Mouse (Mus musculus) MN1 (cell line): ENCODE results near the gene Dlg2.
A peak's percentile ranks its signal among the peaks of the same experiment; 100 is the strongest.

Experiments
- DNase-seq: peaks from one replicate; pipeline ENCODE4 v3.0.0-alpha.2; 2016; ENCODE audit warnings: low spot score

The Dlg2 gene

GRCm38 (mm10) chr7:92277629-92278028 is 1801.2 kb downstream of the Dlg2 start:
- DNase-seq: no peak

- no peak for DNase-seq
These were observed 1804.5 kb downstream of the Dlg2 start for GRCm38 (mm10) chr7:92280925-92281324.

GRCm38 (mm10) chr7:92287058-92287457 is 1810.6 kb downstream of the Dlg2 start:
- no peak for DNase-seq

GRCm38 (mm10) chr7:92288814-92289213 is 1812.3 kb downstream of the Dlg2 start:
- DNase-seq: no peak

- DNase-seq: no peak
These were observed 1816.5 kb downstream of the Dlg2 start for GRCm38 (mm10) chr7:92292918-92293518.

DNA sequence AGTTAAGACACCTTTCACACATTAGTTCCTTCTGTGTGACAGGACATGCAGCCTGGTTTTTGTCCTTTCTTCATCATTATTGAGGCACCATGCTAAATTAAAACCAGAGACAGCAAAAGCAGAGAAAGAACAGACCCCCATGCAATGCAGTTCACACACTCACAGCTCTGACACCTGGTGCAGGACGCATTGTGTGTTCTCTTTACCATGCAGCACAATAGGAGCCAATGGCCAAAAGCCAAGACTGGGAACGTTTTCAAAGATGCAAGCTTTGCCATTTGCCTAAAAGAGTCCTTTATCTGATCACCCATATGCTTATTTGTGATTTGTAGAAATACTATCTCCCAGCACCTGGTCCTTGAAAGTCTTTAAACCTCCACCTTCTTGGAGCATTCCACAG is 1824.6 kb downstream of the Dlg2 start:
- DNase-seq: peak; percentile 78

GRCm38 (mm10) chr7:92307634-92308033 is 1831.2 kb downstream of the Dlg2 start:
- DNase-seq: no peak

- no peak for DNase-seq
These were observed 1831.7 kb downstream of the Dlg2 start for GRCm38 (mm10) chr7:92308168-92308567.

DNA sequence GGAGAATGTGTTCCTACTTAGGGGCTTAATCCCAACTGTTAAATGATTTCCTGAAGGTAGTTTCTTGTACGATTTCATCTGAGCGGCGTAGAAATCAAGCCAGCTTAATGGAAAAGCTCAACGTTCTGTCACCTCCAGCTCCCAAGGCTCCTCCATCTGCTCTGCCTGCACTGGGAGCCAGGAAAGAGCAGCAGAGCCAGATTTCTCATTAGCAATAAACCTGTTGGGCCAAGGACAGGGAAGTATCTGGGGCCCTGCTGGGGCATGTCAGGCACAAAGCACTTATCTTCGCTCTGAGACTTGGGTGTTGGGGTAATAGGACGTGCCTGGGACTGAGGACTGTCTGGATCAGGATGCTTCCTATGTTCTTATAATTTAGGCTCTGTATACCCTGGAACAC is 1839.9 kb downstream of the Dlg2 start:
- no peak for DNase-seq

GRCm38 (mm10) chr7:92319469-92319868 is 1843.0 kb downstream of the Dlg2 start:
- no peak for DNase-seq

- no peak for DNase-seq
These were observed 1843.7 kb downstream of the Dlg2 start for GRCm38 (mm10) chr7:92320181-92320580.

GRCm38 (mm10) chr7:92321786-92322185 is 1845.3 kb downstream of the Dlg2 start:
- no peak for DNase-seq

GRCm38 (mm10) chr7:92322342-92323069 is 1846.0 kb downstream of the Dlg2 start:
- peak; percentile 31 for DNase-seq

GRCm38 (mm10) chr7:92323710-92324109 is 1847.2 kb downstream of the Dlg2 start:
- DNase-seq: peak; percentile 53

DNA sequence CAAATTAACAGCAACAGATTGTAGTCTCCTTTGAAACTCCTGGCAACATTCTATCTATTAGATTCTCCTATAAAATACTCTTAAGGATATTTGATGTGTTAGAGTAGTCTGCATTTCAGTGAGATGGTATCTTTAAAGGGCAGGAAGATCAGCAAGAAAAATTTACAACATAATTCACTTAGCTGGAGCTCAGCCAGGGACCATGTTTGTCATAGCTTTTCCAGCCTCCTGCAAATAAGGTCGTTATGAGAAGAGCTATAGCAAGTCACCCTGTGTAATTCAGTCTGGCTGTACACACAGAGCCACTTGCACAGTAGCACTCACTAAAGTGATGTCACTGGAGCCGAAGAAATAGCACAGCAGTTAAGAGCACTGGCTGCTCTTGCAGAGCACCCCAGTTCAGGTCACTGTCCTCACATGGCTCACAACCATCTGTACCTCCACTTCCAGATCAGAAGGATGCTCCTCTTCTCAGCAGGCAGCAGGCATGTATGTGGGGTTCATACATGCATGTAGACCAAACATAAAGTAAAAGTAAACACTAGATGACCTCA is 1850.9 kb downstream of the Dlg2 start:
- peak; percentile 72 for DNase-seq

DNA sequence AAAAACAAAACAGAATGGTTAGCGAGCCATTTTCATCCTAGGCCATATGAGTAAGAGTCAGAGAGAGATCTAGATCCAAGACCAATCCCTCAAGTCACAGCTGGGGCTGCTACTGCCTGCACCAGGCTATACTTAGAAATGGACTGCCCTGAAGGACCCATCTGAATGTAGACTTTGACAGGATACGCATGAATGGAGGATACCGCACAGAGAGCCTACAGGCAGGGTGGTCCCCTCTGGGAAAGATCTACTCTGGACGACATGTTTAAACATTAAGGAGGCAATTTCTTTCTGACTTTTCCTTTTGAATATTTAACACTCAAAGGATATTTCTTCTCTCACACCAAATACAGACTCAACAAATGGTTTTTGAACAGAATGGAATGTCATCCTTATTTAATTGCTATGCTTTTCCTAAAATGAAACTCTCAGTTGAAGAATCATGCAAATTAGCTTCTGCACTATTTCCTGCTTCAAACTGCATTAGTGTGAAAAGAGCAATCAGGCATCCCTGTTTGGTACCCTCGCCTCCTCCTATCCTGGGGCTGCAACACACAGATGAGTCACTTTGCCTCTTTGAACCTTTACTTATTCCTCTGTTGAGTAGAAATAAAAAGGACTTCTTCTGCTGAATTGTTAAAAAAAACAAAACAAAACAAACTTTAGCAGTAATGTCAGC is 1856.9 kb downstream of the Dlg2 start:
- no peak for DNase-seq

- no peak for DNase-seq
These were observed 1880.1 kb downstream of the Dlg2 start for GRCm38 (mm10) chr7:92356542-92356941.

DNA sequence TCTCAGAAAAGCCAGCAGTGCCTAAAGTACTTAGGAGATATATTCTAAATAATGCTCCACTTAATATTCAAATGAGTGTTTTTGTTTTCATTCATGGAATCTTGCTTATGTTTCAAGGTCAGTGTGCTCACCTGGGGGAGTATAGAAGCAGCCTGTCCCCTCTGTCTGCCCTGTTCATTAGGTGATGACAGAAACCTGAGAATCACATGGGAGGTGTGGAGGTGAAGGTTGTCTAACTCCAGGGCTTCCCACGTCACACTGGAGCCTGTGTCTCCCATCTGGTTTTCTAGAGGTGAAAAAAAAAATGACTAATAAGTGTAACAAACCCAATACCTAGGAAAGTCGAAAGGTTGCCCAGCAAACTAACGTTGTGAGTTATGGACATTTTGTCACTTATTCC is 1886.9 kb downstream of the Dlg2 start:
- DNase-seq: no peak

GRCm38 (mm10) chr7:92363800-92364199 is 1887.3 kb downstream of the Dlg2 start:
- DNase-seq: no peak

DNA sequence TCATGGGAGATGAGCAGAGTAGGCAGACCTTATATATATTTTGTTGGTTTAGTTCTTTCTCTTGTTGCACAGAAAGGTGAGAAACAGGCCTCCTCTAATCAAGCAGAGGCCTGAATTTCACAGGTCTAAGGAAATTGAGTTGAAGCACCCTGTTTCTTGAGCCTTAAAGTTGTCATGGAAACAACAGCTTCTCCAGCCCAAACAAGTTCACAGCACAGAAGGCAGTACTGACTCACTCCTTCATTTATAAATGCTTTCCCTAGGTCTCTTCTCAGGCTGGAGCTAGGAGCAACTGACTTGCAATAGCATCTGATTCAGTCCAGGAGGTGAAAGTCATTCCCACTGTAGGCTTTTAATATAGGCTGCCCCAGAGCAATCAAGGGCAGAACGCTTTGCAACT is 1890.6 kb downstream of the Dlg2 start:
- no peak for DNase-seq

DNA sequence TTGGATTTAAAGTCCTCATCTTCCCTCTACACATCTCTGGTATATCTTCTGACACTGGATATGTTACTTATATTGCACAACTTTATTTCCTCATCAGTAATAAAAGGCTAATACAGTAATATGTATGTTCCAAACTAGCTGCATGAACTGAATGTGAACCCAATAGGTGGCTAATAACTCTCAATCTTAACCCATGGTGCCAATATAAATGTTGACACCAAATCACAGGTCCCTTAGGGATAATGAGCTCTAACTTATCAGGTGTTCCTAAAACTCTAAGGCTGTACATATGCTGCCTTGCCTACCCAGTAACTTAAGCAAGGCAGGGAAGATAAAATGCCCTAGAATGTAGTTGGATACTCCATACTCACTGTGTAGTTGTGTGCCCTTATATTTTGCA is 1894.0 kb downstream of the Dlg2 start:
- no peak for DNase-seq

GRCm38 (mm10) chr7:92371638-92372037 is 1895.2 kb downstream of the Dlg2 start:
- DNase-seq: no peak

- no peak for DNase-seq
These were observed 1897.4 kb downstream of the Dlg2 start for GRCm38 (mm10) chr7:92373863-92374357.
